Mouse (Mus musculus): Measurements from ENCODE around the gene Nptxr. TPM values are rescaled to one million over a fixed set of nuclear protein-coding genes. Genes with fewer than 3 reads are reported as not detected.

Nptxr gene
- polyA plus RNA-seq, 1 experiment from 2014 or later: 2.2 TPM

GRCm38 (mm10) chr15:79749162-79749561 is 55.4 kb downstream of the Nptxr start:
- Histone ChIP-seq H3K9me3 (ENCODE audit: control insufficient read depth, low read length) (no peaks in the 10 kb centered on the region), H3K9ac (ENCODE audit: low read length) (no peak overlapping the region), H3K36me3 (ENCODE audit: control insufficient read depth, insufficient read depth, low read length) (no peaks in the 10 kb centered on the region), H3K4me1 (replicated peaks; ENCODE audit: control insufficient read depth, insufficient read depth, low read length) (no peaks in the 10 kb centered on the region), H3K27me3 (replicated peaks; ENCODE audit: control insufficient read depth, insufficient read depth, low read length) (no peaks in the 10 kb centered on the region), H3K4me2 (ENCODE audit: low read length) (no peak overlapping the region), H3K4me3 (ENCODE audit: low read depth, low read length) (no peak overlapping the region), H3K27ac (ENCODE audit: low read depth) (no peak overlapping the region)
- 84% methylated on average over 7 of the region's 7 CpGs for whole genome bisulfite sequencing
- DNase-seq (ENCODE audit: low spot score): no peak
- no peak for ATAC-seq (replicated peaks; ENCODE audit: low FRiP score, low TSS enrichment, low read depth)

GRCm38 (mm10) chr15:79747998-79748397 is 56.6 kb downstream of the Nptxr start:
- H3K36me3 ChIP-seq (ENCODE audit: control insufficient read depth, insufficient read depth, low read length): no peaks in the 10 kb centered on the region
- no peaks in the 10 kb centered on the region for H3K4me1 ChIP-seq (replicated peaks; ENCODE audit: control insufficient read depth, insufficient read depth, low read length)
- DNase-seq (ENCODE audit: low spot score) (no peak), ATAC-seq (replicated peaks; ENCODE audit: low FRiP score, low TSS enrichment, low read depth) (no peak)
- H3K4me2 ChIP-seq (ENCODE audit: low read length): no peak overlapping the region
- H3K9me3 ChIP-seq (ENCODE audit: control insufficient read depth, low read length): no peaks in the 10 kb centered on the region
- H3K9ac ChIP-seq (ENCODE audit: low read length): no peak overlapping the region
- H3K4me3 ChIP-seq (ENCODE audit: low read depth, low read length): no peak overlapping the region
- H3K27ac ChIP-seq (ENCODE audit: low read depth): no peak overlapping the region
- no peaks in the 10 kb centered on the region for H3K27me3 ChIP-seq (replicated peaks; ENCODE audit: control insufficient read depth, insufficient read depth, low read length)
- WGBS: 53% methylated on average over 11 of the region's 11 CpGs

GRCm38 (mm10) chr15:79745883-79746282 is 58.7 kb downstream of the Nptxr start:
- DNase-seq (ENCODE audit: low spot score) (no peak), ATAC-seq (replicated peaks; ENCODE audit: low FRiP score, low TSS enrichment, low read depth) (no peak)
- 85% methylated on average over 5 of the region's 5 CpGs for WGBS
- Histone ChIP-seq H3K4me3 (ENCODE audit: low read depth, low read length) (no peak overlapping the region), H3K27ac (ENCODE audit: low read depth) (no peak overlapping the region), H3K4me2 (ENCODE audit: low read length) (no peak overlapping the region), H3K36me3 (ENCODE audit: control insufficient read depth, insufficient read depth, low read length) (no peaks in the 10 kb centered on the region), H3K9ac (ENCODE audit: low read length) (no peak overlapping the region), H3K27me3 (replicated peaks; ENCODE audit: control insufficient read depth, insufficient read depth, low read length) (no peaks in the 10 kb centered on the region), H3K4me1 (replicated peaks; ENCODE audit: control insufficient read depth, insufficient read depth, low read length) (peaks cover 7% of the 10 kb centered on the region), H3K9me3 (ENCODE audit: control insufficient read depth, low read length) (no peaks in the 10 kb centered on the region)

- no peak for DNase-seq (ENCODE audit: low spot score)
- no peak overlapping the region for H3K4me3 ChIP-seq (ENCODE audit: low read depth, low read length)
- no peaks in the 10 kb centered on the region for H3K36me3 ChIP-seq (ENCODE audit: control insufficient read depth, insufficient read depth, low read length)
- WGBS: 90% methylated on average over 10 of the region's 10 CpGs
- no peak overlapping the region for H3K27ac ChIP-seq (ENCODE audit: low read depth)
- no peak overlapping the region for H3K9ac ChIP-seq (ENCODE audit: low read length)
- H3K4me1 ChIP-seq (replicated peaks; ENCODE audit: control insufficient read depth, insufficient read depth, low read length): peaks cover 10% of the 10 kb centered on the region
- ATAC-seq (replicated peaks; ENCODE audit: low FRiP score, low TSS enrichment, low read depth): no peak
- no peaks in the 10 kb centered on the region for H3K27me3 ChIP-seq (replicated peaks; ENCODE audit: control insufficient read depth, insufficient read depth, low read length)
- no peak overlapping the region for H3K4me2 ChIP-seq (ENCODE audit: low read length)
- H3K9me3 ChIP-seq (ENCODE audit: control insufficient read depth, low read length): no peaks in the 10 kb centered on the region
Measured at GRCm38 (mm10) chr15:79745312-79745711, 59.3 kb downstream of the Nptxr start.

GRCm38 (mm10) chr15:79744742-79745141 is 59.8 kb downstream of the Nptxr start:
- Histone ChIP-seq H3K4me2 (ENCODE audit: low read length) (no peak overlapping the region), H3K27ac (ENCODE audit: low read depth) (no peak overlapping the region), H3K9ac (ENCODE audit: low read length) (no peak overlapping the region), H3K4me1 (replicated peaks; ENCODE audit: control insufficient read depth, insufficient read depth, low read length) (peaks cover 10% of the 10 kb centered on the region), H3K36me3 (ENCODE audit: control insufficient read depth, insufficient read depth, low read length) (no peaks in the 10 kb centered on the region), H3K4me3 (ENCODE audit: low read depth, low read length) (no peak overlapping the region), H3K9me3 (ENCODE audit: control insufficient read depth, low read length) (no peaks in the 10 kb centered on the region), H3K27me3 (replicated peaks; ENCODE audit: control insufficient read depth, insufficient read depth, low read length) (no peaks in the 10 kb centered on the region)
- ATAC-seq (replicated peaks; ENCODE audit: low FRiP score, low TSS enrichment, low read depth) (no peak), DNase-seq (ENCODE audit: low spot score) (no peak)
- 79% methylated on average over 8 of the region's 8 CpGs for WGBS

GRCm38 (mm10) chr15:79744001-79744400 is 60.6 kb downstream of the Nptxr start:
- Histone ChIP-seq H3K9me3 (ENCODE audit: control insufficient read depth, low read length) (no peaks in the 10 kb centered on the region), H3K27ac (ENCODE audit: low read depth) (no peak overlapping the region), H3K4me1 (replicated peaks; ENCODE audit: control insufficient read depth, insufficient read depth, low read length) (peaks cover 13% of the 10 kb centered on the region), H3K36me3 (ENCODE audit: control insufficient read depth, insufficient read depth, low read length) (peaks cover 4% of the 10 kb centered on the region; the same call in 1 of the 2 replicates), H3K4me3 (ENCODE audit: low read depth, low read length) (no peak overlapping the region), H3K27me3 (replicated peaks; ENCODE audit: control insufficient read depth, insufficient read depth, low read length) (no peaks in the 10 kb centered on the region), H3K4me2 (ENCODE audit: low read length) (no peak overlapping the region), H3K9ac (ENCODE audit: low read length) (no peak overlapping the region)
- WGBS: 93% methylated on average over 11 of the region's 11 CpGs
- ATAC-seq (replicated peaks; ENCODE audit: low FRiP score, low TSS enrichment, low read depth) (no peak), DNase-seq (ENCODE audit: low spot score) (no peak)

- no peaks in the 10 kb centered on the region for H3K9me3 ChIP-seq (ENCODE audit: control insufficient read depth, low read length)
- peak overlapping the region; percentile 95 for H3K4me3 ChIP-seq (ENCODE audit: low read depth, low read length)
- DNase-seq (ENCODE audit: low spot score) (no peak), ATAC-seq (replicated peaks; ENCODE audit: low FRiP score, low TSS enrichment, low read depth) (no peak)
- H3K4me2 ChIP-seq (ENCODE audit: low read length): peak overlapping the region; percentile 76
- peaks cover 17% of the 10 kb centered on the region for H3K36me3 ChIP-seq (ENCODE audit: control insufficient read depth, insufficient read depth, low read length)
- H3K27me3 ChIP-seq (replicated peaks; ENCODE audit: control insufficient read depth, insufficient read depth, low read length): no peaks in the 10 kb centered on the region
- H3K9ac ChIP-seq (ENCODE audit: low read length): peak overlapping the region; percentile 79
- WGBS: under 1% methylated on average over 23 of the region's 23 CpGs
- peak overlapping the region; percentile 70; the same call in 1 of the 2 replicates for H3K27ac ChIP-seq (ENCODE audit: low read depth)
- peaks cover 13% of the 10 kb centered on the region for H3K4me1 ChIP-seq (replicated peaks; ENCODE audit: control insufficient read depth, insufficient read depth, low read length)
Measured at GRCm38 (mm10) chr15:79742706-79743023, 61.9 kb downstream of the Nptxr start.

GRCm38 (mm10) chr15:79741921-79742705 is 62.5 kb downstream of the Nptxr start, which contains the start of gene Sun2:
Gene Sun2, minus strand, starts transcription at chr15:79742536.
- ATAC-seq (replicated peaks; ENCODE audit: low FRiP score, low TSS enrichment, low read depth) (peak; percentile 89), DNase-seq (ENCODE audit: low spot score) (peak; percentile 93)
- H3K9ac ChIP-seq (ENCODE audit: low read length): peak within 1 kb of the TSS; percentile 79
- WGBS: under 1% methylated on average over 71 of the region's 93 CpGs
- H3K27me3 ChIP-seq (replicated peaks; ENCODE audit: control insufficient read depth, insufficient read depth, low read length): no peaks in the 10 kb centered on the region
- peak within 1 kb of the TSS; percentile 76 for H3K4me2 ChIP-seq (ENCODE audit: low read length)
- peak within 1 kb of the TSS; percentile 70 for H3K27ac ChIP-seq (ENCODE audit: low read depth)
- peaks cover 13% of the 10 kb centered on the region for H3K4me1 ChIP-seq (replicated peaks; ENCODE audit: control insufficient read depth, insufficient read depth, low read length)
- H3K9me3 ChIP-seq (ENCODE audit: control insufficient read depth, low read length): no peaks in the 10 kb centered on the region
- H3K36me3 ChIP-seq (ENCODE audit: control insufficient read depth, insufficient read depth, low read length): peaks cover 23% of the 10 kb centered on the region
- H3K4me3 ChIP-seq (ENCODE audit: low read depth, low read length): peak within 1 kb of the TSS; percentile 95
